Mouse (Mus musculus) macrophage (primary cell): ENCODE results near the gene Atp5s. TPM values are rescaled to one million over a fixed set of nuclear protein-coding genes. Genes with fewer than 3 reads are reported as not detected.
A peak's percentile ranks its signal among the peaks of the same experiment; 100 is the strongest.

Source experiments
- H3K27ac ChIP-seq: fragments of 350-480 bp; formaldehyde crosslinking; 2 replicates; pipeline ENCODE4 v1.9.0; 2021
- H3K36me3 ChIP-seq: fragments of 350-480 bp; formaldehyde crosslinking; 2 replicates; pipeline ENCODE4 v1.9.0; 2021; ENCODE audit errors: inconsistent target
- H3K4me3 ChIP-seq: fragments of 350-480 bp; formaldehyde crosslinking; 2 replicates; pipeline ENCODE4 v1.9.0; 2021; ENCODE audit errors: inconsistent target
- H3K79me2 ChIP-seq: fragments of 350-480 bp; formaldehyde crosslinking; 2 replicates; pipeline ENCODE4 v1.9.0; 2021; ENCODE audit errors: inconsistent target
- WGBS: methylation state at CpG from one replicate; pipeline ENCODE4 v1.1.7; 2026; ENCODE audit warnings: inconsistent platforms; ENCODE audit not compliant: missing documents; 5-methylcytosine and 5-hydroxymethylcytosine counted together
- polyA plus RNA-seq: library from polyadenylated mRNA; stranded (reverse); fragments of 250-400 nt; gene quantifications from 3 replicates; pipeline ENCODE4 v1.2.4, GENCODE M21; 2018; ENCODE audit warnings: inconsistent platforms
- total RNA-seq, 78 experiments: library from RNA; depleted of rRNA; stranded (reverse); fragments of 250-400 nt; gene quantifications; 1 replicate in 9 of 78; 2 replicates in 24 of 78; 3 replicates in 43 of 78; 4 replicates in 2 of 78; pipeline ENCODE4 v1.2.4; 2018; ENCODE audit warnings: inconsistent platforms in 56 of 78

Gene Atp5s
- 10 to 100 TPM in 24 of 26 experiments, 1 to 10 TPM in 2; 7.2 to 39.4 (median 20.4) TPM for total RNA-seq (2018; cell fraction: chromatin; rRNA removed)
- total RNA-seq (2018; cell fraction: cytosol; rRNA removed): 1 to 10 TPM; 3.5 to 9.3 (median 5.9) TPM
- total RNA-seq (2018; cell fraction: nucleus; rRNA removed): 10 to 100 TPM in 19 of 26 experiments, 1 to 10 TPM in 7; 4.7 to 33.7 (median 16.7) TPM
- polyA plus RNA-seq: 7.8 to 9.8 TPM (median 9.3 TPM) in 3 replicates

- peak within 1 kb of the TSS; percentile 55 for H3K4me3 ChIP-seq
- no peaks in the 10 kb centered on the region for H3K36me3 ChIP-seq
- H3K79me2 ChIP-seq: no peaks in the 10 kb centered on the region
- WGBS: under 1% methylated on average over 60 of the region's 60 CpGs
- H3K27ac ChIP-seq: peak within 1 kb of the TSS; percentile 22; the same call in 1 of the 2 replicates
Observed at GRCm38 (mm10) chr12:69724711-69725460, at the start of gene Atp5s, which contains the start of gene L2hgdh. Gene Atp5s, plus strand, starts transcription at chr12:69724950. Gene L2hgdh, minus strand, starts transcription at chr12:69724873.

GRCm38 (mm10) chr12:69676157-69676556 lies 48.6 kb upstream of the Atp5s start:
- 97% methylated on average over 4 of the region's 4 CpGs for WGBS
- H3K79me2 ChIP-seq: peaks cover 98% of the 10 kb centered on the region

GRCm38 (mm10) chr12:69680635-69681565 lies 43.9 kb upstream of the Atp5s start:
- H3K27ac ChIP-seq: peak overlapping the region; percentile 41
- peak overlapping the region; percentile 63 for H3K4me3 ChIP-seq
- no peaks in the 10 kb centered on the region for H3K36me3 ChIP-seq
- 2% methylated on average over 55 of the region's 56 CpGs for WGBS
- peaks cover 51% of the 10 kb centered on the region for H3K79me2 ChIP-seq

More at GRCm38 (mm10) chr12:69676157-69676556, 48.6 kb upstream of the Atp5s start:
- Histone ChIP-seq H3K4me3 (no peak overlapping the region), H3K27ac (no peak overlapping the region), H3K36me3 (no peaks in the 10 kb centered on the region)

- 0% methylated on average over 48 of the region's 85 CpGs for WGBS
- no peaks in the 10 kb centered on the region for H3K36me3 ChIP-seq
- peak within 1 kb of the TSS; percentile 58 for H3K27ac ChIP-seq
- peak within 1 kb of the TSS; percentile 64 for H3K4me3 ChIP-seq
- peaks cover 44% of the 10 kb centered on the region for H3K79me2 ChIP-seq
Observed at GRCm38 (mm10) chr12:69681566-69682061, 43.1 kb upstream of the Atp5s start, which contains the start of gene Sos2. Gene Sos2, minus strand, starts transcription at chr12:69681852.

- Histone ChIP-seq H3K27ac (peak overlapping the region; percentile 58), H3K36me3 (no peaks in the 10 kb centered on the region), H3K4me3 (peak overlapping the region; percentile 64), H3K79me2 (peaks cover 38% of the 10 kb centered on the region)
- under 1% methylated on average over 31 of the region's 54 CpGs for WGBS
Observed at GRCm38 (mm10) chr12:69682065-69682787, 42.5 kb upstream of the Atp5s start.

GRCm38 (mm10) chr12:69682788-69683419 lies 41.8 kb upstream of the Atp5s start:
- no peaks in the 10 kb centered on the region for H3K36me3 ChIP-seq
- H3K79me2 ChIP-seq: peaks cover 31% of the 10 kb centered on the region
- peak overlapping the region; percentile 64 for H3K4me3 ChIP-seq
- 21% methylated on average over 14 of the region's 14 CpGs for WGBS
- peak overlapping the region; percentile 58 for H3K27ac ChIP-seq

- 2% methylated on average over 10 of the region's 10 CpGs for WGBS
- Histone ChIP-seq H3K79me2 (peaks cover 24% of the 10 kb centered on the region), H3K4me3 (peak overlapping the region; percentile 64), H3K36me3 (no peaks in the 10 kb centered on the region), H3K27ac (peak overlapping the region; percentile 58; the same call in 1 of the 2 replicates)
Observed at GRCm38 (mm10) chr12:69683537-69683936, 41.2 kb upstream of the Atp5s start.

GRCm38 (mm10) chr12:69688368-69688767 lies 36.4 kb upstream of the Atp5s start:
- H3K79me2 ChIP-seq: no peaks in the 10 kb centered on the region
- no peak overlapping the region for H3K27ac ChIP-seq
- H3K4me3 ChIP-seq: no peak overlapping the region
- no peaks in the 10 kb centered on the region for H3K36me3 ChIP-seq
- WGBS: 61% methylated on average over 2 of the region's 2 CpGs

- Histone ChIP-seq H3K27ac (no peak overlapping the region), H3K36me3 (no peaks in the 10 kb centered on the region), H3K4me3 (no peak overlapping the region), H3K79me2 (no peaks in the 10 kb centered on the region)
Observed at GRCm38 (mm10) chr12:69689094-69689493, 35.7 kb upstream of the Atp5s start.

GRCm38 (mm10) chr12:69690714-69691113 lies 34.0 kb upstream of the Atp5s start:
- H3K27ac ChIP-seq: no peak overlapping the region
- 98% methylated on average over 4 of the region's 4 CpGs for WGBS
- no peak overlapping the region for H3K4me3 ChIP-seq
- H3K79me2 ChIP-seq: no peaks in the 10 kb centered on the region
- H3K36me3 ChIP-seq: no peaks in the 10 kb centered on the region

GRCm38 (mm10) chr12:69693471-69693870 lies 31.3 kb upstream of the Atp5s start:
- no peaks in the 10 kb centered on the region for H3K79me2 ChIP-seq
- 96% methylated on average over 17 of the region's 17 CpGs for WGBS
- no peak overlapping the region for H3K27ac ChIP-seq
- no peak overlapping the region for H3K4me3 ChIP-seq
- no peaks in the 10 kb centered on the region for H3K36me3 ChIP-seq

- Histone ChIP-seq H3K79me2 (no peaks in the 10 kb centered on the region), H3K27ac (no peak overlapping the region), H3K4me3 (no peak overlapping the region), H3K36me3 (no peaks in the 10 kb centered on the region)
- 66% methylated on average over 5 of the region's 5 CpGs for WGBS
Observed at GRCm38 (mm10) chr12:69696746-69697145, 28.0 kb upstream of the Atp5s start.

- 87% methylated on average over 6 of the region's 6 CpGs for WGBS
- H3K27ac ChIP-seq: no peak overlapping the region
- no peaks in the 10 kb centered on the region for H3K79me2 ChIP-seq
- no peak overlapping the region for H3K4me3 ChIP-seq
- H3K36me3 ChIP-seq: no peaks in the 10 kb centered on the region
Observed at GRCm38 (mm10) chr12:69698352-69698751, 26.4 kb upstream of the Atp5s start.
